Mouse (Mus musculus): ENCODE measurements around the gene Tmem214. TPM values are rescaled to one million over a fixed set of nuclear protein-coding genes. Genes with fewer than 3 reads are reported as not detected.

Tmem214 gene
- 41.2 TPM for polyA plus RNA-seq (2017; shearing (Covaris generic))

GRCm38 (mm10) chr5:30867712-30868111 is at the start of gene Tmem214:
Gene Tmem214, plus strand, starts transcription at chr5:30868012.

GRCm38 (mm10) chr5:30888337-30889087 is 20.7 kb downstream of the Tmem214 start, which contains the start of gene Agbl5:
Gene Agbl5, plus strand, starts transcription at chr5:30888694.

GRCm38 (mm10) chr5:30907413-30908059 is 39.7 kb downstream of the Tmem214 start, which contains the start of gene Ost4:
Gene Ost4, minus strand, starts transcription at chr5:30907788.

GRCm38 (mm10) chr5:30913060-30913841 is 45.4 kb downstream of the Tmem214 start, which contains the start of gene Emilin1:
Gene Emilin1, plus strand, starts transcription at chr5:30913402.

GRCm38 (mm10) chr5:30921256-30922033 is 53.6 kb downstream of the Tmem214 start, which contains the start of gene Khk:
Gene Khk, plus strand, starts transcription at chr5:30921431.

Other genes starting within 250 kb of the Tmem214 start
- gene Slc35f6, start 220.1 kb upstream of the Tmem214 start, polyA plus RNA-seq (2017; shearing (Covaris generic)): 33.3 TPM
- gene Cenpa, start 201.2 kb upstream of the Tmem214 start, polyA plus RNA-seq (2017; shearing (Covaris generic)): 234 TPM
- 0.27 TPM for gene Dpysl5, start 156.4 kb upstream of the Tmem214 start, polyA plus RNA-seq (2017; shearing (Covaris generic))
- 15.2 TPM for gene Mapre3, start 53.4 kb upstream of the Tmem214 start, polyA plus RNA-seq (2017; shearing (Covaris generic))
- 9.7 TPM for gene Agbl5, start 20.7 kb downstream of the Tmem214 start, polyA plus RNA-seq (2017; shearing (Covaris generic))
- gene Ost4, start 39.8 kb downstream of the Tmem214 start, polyA plus RNA-seq (2017; shearing (Covaris generic)): 261 TPM
- 0.12 TPM for gene Emilin1, start 45.4 kb downstream of the Tmem214 start, polyA plus RNA-seq (2017; shearing (Covaris generic))
- 12.1 TPM for gene Khk, start 53.4 kb downstream of the Tmem214 start, polyA plus RNA-seq (2017; shearing (Covaris generic))
- gene Cgref1, start 77.6 kb downstream of the Tmem214 start, polyA plus RNA-seq (2017; shearing (Covaris generic)): 0.26 TPM
- 215 TPM for gene Preb, start 92.3 kb downstream of the Tmem214 start, polyA plus RNA-seq (2017; shearing (Covaris generic))
- gene Tcf23, start 100.7 kb downstream of the Tmem214 start, polyA plus RNA-seq (2017; shearing (Covaris generic)): not detected
- 62.9 TPM for gene Atraid, start 180.3 kb downstream of the Tmem214 start, polyA plus RNA-seq (2017; shearing (Covaris generic))
- 5.3 TPM for gene Slc5a6, start 180.9 kb downstream of the Tmem214 start, polyA plus RNA-seq (2017; shearing (Covaris generic))
- gene Cad, start 186.8 kb downstream of the Tmem214 start, polyA plus RNA-seq (2017; shearing (Covaris generic)): 16.7 TPM
- gene Dnajc5g, start 238.3 kb downstream of the Tmem214 start, polyA plus RNA-seq (2017; shearing (Covaris generic)): not detected
- 1.3 TPM for gene Slc30a3, start 240.2 kb downstream of the Tmem214 start, polyA plus RNA-seq (2017; shearing (Covaris generic))
- not detected for gene Trim54, start 248.7 kb downstream of the Tmem214 start, polyA plus RNA-seq (2017; shearing (Covaris generic))

Measured in effector memory CD4-positive, alpha-beta T cell, adult 5 months (primary cell).